Mouse (Mus musculus): ENCODE results near the gene Myo1h.

Myo1h gene

DNA sequence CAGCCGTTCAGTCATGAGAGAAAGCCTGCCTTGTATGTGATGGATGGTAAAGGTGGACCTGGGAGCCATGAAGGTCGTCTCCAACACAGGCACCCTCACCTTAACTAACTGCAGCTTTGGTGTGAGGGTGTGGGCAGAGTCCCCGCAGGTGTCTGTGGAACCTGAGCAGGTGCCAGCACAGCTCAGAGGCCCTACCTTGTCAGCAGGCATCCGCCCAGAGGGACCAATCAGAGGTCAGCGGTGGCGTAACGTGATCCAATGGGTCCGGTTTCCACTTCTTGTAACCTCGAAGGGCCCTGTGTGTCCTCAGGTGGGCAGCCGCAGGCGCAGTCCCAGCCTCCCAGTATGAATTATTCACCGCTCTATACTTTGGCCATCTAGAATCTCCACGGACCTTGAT is at the start of gene Myo1h:
Gene Myo1h, plus strand, starts transcription at position 293 of the 400 bp plus-strand sequence.
- DNase-seq (ENCODE audit: low spot score): no peak

DNA sequence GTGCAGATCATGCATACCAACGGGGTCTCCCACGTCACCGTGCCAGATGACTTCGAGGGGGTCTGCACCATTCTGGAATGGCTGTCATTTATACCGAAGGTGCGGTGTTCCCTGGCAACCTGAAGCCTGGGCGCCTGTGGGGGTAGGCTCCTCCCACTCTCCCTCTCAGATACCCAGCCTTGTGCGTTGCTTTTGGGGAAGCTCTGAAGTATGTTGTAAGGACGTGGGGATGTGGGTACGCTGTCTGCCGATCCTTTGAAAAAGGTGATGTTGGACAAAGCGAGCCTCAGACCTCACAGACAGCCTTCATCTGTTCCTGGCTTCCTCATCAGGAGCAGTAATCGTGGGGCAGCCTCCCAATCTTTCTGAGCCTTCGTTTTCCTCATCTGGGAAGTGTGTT is 49.2 kb upstream of the Myo1h start:
- no peak for DNase-seq (ENCODE audit: low spot score)

DNA sequence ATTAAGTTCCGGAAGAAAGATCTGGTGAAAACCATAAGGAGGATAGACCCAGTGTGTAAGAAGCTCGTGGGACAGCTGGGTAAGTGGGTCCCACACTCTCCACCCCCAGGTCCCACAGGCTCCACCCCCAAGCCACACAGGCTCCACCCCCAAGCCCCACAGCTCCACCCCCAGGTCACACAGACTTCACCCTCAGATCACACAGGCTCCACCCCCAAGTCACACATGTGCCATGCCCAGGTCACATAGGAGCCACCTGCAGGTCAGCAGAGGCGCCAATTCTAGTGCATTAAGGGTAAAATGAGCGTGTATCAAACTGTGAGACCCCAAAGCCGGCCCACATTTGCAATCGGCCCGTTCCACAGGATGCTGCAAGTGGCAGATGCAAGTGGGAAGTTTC is 42.5 kb upstream of the Myo1h start:
- no peak for DNase-seq (ENCODE audit: low spot score)

DNA sequence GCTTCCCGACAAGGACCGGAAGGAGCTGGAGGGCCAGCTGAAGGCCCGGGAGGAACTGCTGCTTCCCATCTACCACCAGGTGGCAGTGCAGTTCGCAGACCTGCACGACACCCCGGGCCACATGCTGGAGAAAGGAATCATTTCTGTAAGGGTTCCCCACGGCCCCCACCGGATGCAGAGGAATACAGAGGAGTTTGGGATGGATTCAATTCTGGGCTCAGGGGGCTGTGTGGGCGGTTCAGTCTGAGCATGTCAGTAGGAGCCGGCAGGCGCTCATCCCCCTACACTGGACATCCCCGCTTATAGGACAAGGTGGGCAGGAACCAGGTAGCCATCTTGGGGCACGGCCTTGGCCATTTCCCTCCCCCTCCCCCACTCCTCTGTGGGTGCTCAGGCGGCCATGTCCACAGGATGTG is 40.8 kb upstream of the Myo1h start:
- peak; percentile 75 for DNase-seq (ENCODE audit: low spot score)

DNA sequence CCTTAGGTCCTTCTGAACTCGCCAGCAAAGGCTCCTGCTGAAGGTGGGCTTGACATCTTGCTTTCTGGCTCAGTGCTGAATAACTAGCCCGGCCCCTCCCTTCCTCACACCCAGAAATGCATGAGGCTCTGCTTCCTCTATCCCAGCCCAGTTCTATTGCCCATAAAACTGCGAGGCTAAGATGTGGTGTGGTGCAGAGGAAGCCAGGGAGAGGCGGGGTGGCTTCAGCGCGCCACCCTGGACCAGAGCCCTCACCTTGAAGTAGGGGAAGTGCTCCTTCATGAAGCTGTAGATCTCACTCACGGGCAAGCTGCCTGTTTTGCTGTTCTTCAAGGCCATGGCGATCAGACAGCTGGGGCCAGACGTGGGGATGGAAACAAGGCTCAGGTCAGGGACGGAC is 29.5 kb upstream of the Myo1h start:
- no peak for DNase-seq (ENCODE audit: low spot score)

DNA sequence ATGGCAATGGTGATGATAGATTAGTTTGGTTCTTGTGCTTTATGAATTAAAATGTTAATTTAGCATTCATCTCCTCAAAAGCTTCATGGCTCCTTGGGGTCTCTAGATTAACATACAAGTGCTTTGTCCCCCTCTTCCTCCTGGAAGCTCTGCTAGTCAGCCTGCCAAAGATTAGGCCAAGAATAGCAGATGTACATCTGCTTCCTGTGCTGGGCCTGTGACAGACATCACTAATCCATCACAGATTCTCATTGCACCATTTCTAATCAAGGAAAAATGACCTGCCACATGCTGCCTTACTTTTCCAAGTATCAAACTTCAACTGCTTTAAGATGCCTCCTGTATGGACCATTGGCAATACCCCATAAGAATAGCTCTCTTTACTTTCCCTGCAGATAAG is 27.5 kb upstream of the Myo1h start:
- no peak for DNase-seq (ENCODE audit: low spot score)

DNA sequence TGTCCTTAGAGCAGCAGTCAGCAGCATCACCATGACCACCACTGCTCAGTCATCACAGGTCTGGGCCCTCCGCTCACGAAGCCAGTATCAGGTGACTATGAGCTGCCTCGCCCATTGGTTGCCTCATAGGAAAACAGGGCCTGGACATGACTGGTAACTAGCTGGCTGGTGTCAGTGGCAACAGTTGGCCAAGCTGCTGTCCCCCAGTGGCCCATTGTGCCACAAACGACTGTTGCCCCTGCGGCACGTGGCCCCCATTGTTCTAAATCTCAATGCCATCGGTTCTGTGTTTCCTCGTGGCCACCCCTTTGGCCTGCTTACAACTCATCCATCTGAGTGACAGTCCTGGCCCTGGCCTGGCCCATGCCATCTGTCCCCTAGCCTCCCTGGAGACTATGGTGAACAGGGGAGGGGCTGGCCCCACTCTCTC is 24.9 kb upstream of the Myo1h start:
- DNase-seq (ENCODE audit: low spot score): no peak

DNA sequence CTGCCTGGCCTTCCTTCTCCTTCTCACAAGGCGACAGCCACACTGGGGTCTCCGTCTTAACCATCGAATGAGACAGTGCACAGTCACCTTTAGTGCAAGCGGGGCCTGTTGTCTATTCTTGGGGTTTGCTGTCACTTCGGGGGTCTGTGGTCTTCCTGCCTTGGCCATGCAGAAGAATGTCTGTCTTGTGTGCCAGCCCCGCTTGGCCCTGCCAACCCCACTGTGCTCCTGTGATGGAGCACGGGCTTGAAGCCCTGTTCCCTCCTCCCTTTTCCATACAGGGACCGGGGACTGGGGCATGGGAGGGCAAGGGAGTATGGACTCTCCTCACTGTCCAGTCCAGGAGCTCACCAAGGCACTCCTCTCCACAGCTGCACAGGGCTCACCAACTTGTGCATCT is 24.2 kb upstream of the Myo1h start:
- DNase-seq (ENCODE audit: low spot score): no peak

DNA sequence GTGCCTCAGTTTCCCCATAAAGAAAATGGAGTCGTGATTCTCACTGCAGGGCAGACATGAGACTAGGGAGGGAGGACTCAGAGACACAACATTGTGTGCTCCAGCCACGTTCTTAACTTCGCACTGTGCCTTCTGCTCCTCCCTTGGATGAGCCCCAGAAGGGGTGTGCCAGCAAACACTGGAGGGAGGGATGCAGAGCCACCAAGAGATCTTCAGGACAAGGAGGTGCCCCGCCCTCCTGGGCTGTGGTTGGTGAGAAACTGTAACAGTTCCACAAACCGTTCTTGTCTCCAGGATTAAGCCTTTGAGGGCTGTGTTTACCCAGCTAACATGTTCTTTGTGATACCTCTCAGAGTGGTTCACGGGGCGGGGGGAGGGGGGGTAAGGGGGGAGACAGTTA is 20.3 kb upstream of the Myo1h start:
- no peak for DNase-seq (ENCODE audit: low spot score)

DNA sequence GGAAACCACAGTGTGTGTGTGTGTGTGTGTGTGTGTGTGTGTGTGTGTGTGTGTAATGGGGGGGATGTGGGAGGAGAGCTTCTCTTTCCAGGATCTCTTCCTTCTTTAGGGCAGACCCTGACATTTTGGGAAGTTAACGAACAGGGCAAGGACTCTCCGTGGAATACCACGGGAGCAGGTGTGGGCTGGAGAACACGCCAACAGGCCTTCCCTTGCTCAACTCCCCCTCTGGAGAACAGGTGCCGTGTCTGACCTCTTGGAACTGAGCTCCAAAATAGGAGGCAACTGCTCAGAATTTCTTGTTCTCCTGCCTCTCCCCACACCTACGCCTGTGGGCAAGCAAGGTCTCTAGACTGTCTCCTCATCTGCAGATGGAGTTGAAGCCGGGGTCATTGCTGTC is 19.5 kb upstream of the Myo1h start:
- DNase-seq (ENCODE audit: low spot score): no peak

DNA sequence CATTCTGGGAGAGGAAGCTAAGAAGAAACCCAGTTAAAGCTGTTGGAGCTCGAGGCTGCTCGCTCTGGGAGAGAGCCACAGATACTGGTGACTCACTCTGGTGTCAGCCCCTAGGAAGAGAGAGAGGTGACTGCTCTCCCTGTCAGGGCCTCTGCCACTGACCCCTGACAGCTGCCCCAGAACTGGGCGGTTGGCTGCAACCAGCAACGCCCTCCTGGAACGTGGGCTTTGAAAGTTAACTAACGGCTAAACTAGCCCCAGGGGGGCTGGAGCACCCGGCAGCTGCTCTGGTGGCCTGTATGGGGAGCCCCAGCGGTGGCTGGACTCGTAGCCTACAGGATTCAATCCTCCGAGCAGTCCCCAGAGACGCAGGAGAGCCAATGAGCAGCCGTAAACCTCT is 19.0 kb upstream of the Myo1h start:
- no peak for DNase-seq (ENCODE audit: low spot score)

DNA sequence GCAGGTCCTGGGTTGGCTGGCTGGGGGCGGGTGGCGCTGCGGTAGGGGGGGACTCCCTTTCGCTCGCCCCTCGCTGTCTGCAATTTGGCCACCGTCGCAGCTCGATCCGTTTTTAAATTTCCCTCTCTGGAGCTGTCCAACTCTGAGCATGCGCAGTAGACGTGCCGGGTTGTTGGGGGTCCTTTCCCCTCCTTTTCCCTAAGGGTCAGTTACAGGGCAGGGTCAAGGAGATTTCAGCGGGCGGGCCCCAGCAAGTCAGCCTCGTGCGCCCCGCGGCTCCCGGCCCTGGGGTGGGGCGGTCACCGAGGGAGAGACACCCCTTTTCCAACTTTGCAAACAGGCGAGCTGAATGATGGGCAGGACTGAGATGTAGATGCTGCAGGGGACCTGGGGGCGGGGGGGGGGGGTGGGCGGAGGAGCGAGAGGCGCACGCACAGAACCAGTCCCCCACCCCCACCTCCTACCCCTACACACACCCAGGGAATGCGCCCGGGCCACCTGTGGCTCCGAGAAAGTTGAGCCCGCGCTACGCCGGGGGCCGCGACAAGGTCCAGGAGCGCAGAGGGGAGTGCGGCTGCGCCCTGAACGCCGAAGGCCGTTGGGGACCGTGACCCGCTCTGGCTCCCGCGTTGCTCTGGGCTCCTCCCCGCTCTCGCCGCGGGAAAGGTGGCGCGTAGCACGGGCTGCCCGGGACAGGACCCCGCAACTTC is 15.1 kb upstream of the Myo1h start, which contains the start of gene Foxn4:
Gene Foxn4, minus strand, starts transcription at position 115 of the 710 bp plus-strand sequence.
- no peak for DNase-seq (ENCODE audit: low spot score)

DNA sequence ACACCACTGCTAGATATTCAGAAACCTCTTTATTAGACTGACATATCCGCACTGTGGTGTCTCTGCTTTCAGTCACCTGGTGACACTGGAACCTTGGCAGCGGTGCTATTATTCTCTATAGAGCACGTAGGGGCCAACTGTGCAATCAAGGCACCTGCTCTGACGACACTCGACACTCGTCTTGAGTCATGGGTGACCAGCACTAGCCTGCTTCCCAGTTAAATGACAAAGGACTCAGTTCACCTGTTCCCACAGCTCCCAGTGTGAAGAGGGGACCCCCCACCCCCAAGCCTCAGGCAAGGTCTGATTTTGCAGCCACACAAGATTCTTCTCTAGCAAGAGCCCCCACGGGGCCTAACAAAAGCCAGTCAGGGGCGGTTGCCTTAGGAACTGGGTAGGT is 13.6 kb upstream of the Myo1h start:
- DNase-seq (ENCODE audit: low spot score): no peak

DNA sequence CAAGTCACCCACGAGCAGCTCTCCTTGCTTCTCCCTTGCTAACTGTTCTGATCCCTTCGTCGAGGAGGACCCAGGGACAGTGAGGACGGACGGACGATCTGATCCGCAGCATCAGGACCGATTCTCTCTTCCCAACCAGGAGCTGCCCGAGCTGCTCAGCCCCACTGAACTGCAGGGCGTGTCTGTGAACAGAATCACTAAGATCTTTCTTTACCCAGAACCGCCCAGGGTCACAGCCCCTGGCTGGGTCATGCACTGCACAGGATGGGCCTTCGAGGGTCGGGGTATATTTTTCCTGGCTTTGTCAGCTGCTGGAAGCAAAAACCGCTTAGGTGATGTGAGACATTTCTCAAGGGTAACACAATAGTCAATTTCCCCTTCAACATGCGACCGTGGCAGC is 13.0 kb upstream of the Myo1h start:
- DNase-seq (ENCODE audit: low spot score): no peak

DNA sequence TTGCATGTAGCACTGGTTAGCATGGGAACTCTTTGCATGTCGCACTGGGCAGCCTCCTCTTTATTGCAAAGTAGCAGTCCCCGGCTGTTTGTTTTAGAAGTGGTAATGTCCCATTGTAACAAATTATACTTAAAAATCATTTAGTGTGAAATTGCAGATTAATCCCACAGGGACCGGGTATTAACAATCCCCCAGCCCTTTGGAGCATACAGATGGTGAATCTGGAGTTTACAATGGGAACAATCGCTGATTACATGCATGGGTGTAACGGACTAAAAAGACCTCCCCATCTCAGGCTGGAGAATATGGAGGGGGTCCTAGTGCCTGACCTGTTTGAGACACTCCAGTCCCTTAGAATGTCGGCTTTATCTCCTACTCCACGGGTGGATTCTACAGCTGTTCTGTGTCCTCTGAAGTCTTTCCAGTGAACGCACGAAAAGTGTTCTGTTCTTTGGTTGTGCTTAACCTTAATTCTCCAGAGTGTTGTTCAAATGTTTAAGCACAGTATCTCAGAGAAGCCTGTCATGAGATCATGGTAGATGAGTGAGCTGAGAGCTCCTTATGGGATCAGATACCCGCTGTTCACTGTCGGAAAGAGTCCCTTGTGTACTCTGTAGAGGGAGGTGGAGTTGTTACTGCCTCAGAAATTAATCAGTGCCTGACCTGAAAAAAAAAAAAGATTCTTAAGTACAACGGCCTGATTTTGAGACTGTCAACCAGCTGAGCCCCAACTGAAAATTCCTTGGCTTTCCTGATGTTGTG is 9.4 kb upstream of the Myo1h start:
- no peak for DNase-seq (ENCODE audit: low spot score)

DNA sequence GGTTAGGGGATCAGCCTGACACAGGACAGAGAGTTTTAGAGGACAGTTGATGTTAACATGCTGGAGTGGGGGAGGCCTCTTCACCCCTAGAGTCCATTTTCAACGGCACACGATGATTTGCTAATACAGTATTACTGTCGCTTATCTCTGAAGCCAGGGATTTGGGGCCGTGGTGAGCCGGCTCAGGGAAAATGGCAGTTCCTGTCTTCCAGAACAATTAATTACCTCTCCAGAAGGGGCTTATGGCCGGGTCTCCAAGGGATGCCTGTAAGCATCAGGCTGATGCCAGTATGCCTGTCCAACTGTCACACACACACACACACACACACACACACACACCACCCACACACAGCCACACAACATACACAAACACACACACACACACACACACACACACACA is 6.6 kb upstream of the Myo1h start:
- no peak for DNase-seq (ENCODE audit: low spot score)

DNA sequence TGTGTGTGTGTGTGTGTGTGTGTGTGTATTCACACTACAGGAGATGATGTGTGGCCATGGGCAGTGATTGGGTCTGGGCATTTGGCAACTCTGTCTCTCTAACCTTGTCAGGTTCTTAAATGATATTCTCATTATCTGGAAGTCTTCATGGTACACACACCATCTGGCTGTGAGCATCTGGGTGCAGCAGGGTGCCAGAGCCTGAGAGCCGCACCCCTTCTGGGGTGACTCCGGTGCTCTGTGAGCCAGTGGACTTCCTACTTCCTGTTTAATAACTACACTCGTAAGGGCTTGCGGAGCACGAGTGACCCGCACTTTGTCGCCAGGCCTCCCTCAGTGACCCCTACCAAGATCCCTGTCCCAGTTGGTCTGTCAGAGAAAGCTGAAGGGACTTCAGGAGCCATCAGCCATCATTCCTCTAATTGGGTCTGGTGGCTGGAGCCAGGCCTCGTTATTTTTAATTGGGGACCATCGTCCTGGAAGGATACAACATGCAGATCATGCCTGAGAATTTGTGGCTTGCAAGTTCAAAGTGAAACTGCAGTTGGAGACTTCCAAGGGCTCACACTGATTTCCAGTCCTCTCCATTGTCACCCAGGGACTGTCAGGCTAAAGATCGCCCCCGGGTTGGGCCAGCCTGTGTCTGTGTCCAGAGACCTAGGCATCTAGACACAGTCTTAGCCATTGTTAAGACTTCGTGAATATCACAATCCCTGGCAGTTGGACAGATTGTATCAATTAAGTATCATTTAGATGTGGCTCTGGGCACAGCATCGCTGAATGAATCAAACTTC is 4.2 kb upstream of the Myo1h start:
- DNase-seq (ENCODE audit: low spot score): no peak

DNA sequence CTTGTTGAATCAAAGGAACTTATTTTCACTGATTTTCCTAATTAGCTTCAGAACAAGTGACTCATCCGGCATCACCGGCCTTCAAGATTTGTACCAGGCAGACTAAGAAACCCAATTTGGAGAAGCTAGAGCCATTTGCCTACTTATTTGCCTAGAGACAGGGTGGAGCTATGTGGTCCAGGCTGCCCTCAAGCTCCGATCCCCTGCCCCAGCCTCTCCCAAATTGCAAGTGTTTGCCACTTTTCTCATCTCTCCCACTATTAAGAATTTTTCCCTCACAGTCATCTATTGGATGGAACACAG is 3.6 kb upstream of the Myo1h start:
- DNase-seq (ENCODE audit: low spot score): no peak

DNA sequence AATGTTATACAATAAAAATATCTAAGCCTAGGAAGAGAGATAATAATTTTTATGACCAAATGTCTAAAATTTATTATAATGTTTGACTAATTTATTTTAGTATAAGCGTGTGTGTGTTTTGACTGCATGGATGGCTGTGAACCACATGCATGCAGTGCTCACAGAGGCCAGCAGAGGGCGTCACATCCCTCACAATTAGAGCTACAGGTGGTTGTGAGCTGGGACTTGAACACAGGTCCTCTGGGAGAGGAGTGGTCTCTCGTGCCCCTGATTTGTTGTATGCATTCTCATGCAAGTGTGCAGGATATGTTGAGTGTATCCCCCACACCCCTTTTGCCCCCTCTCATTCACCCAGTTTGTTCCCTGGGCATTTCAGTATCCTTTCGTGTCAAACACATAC is 2.9 kb upstream of the Myo1h start:
- no peak for DNase-seq (ENCODE audit: low spot score)

DNA sequence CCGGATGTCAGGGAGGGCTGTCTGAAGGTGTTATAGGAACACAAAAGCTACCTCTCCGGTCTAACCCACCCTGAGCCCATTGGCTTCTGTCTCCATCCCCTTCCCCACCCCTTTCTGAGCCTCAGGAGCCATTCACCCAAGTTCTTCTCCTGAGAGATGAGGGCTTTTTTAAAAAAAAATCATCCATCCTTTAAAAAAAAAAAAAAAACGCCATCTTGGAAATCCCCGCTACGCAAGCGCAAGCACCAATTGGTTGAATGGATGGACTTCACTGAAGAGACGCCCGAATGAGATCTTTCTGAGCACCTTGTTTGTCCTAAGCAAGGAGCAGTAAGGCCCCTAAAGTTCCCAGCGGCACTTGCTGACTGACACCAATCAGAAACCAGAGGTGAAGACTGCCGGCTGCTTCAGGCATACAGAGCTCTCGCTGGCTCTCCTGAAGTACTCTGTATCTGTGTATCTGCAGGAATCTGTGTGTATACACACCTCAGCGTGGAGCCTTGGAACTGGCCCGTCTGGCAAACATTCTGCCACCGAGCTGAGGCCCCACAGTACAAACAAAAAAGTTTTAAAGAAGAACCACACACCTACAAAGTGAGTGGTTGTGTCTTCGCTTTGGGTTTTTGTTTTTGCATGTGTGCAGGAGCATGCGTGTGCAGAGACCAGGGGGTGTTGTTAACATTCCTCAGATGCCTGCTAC is 1.9 kb upstream of the Myo1h start:
- DNase-seq (ENCODE audit: low spot score): no peak

DNA sequence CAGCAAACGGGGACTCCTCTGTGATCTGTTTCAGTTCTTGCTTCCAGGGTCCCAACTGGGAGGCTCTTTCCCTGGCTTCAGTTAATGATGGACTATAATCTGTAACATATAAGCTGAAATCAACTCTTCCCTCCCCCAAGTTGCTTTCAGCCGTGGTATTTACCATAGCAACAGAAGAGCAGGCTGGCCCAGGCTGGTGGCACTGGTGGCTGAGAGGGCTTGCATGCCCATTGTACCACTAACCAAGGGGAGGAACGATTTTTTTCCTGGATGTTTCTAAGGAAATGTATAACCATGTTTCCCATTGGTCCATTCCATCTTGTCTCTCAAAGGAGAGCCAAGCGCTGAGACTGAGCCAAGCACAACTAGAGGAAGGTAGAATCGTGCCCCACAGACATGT is 570 bp upstream of the Myo1h start:
- DNase-seq (ENCODE audit: low spot score): no peak

DNA sequence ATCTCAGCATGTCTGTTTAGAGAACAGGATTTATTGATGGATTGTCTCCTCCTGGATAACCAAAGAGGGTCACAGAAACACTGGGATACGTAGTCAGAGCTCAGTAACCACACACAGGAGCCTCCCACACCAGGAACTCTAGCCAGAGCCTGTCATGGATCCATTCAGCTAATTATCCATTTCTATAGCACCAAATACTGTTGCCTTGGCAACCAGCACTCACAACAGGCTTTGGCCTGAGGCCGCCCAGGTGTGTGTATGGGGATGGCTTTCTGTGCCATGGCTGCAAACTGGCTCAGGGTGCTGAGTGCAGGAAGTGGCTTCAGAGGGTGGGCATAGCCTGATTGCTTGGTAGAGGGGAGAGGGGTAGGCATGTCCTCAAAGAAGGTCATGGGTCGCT is 1.0 kb downstream of the Myo1h start:
- no peak for DNase-seq (ENCODE audit: low spot score)

Data from ovary, postnatal 14 days (tissue).